Mouse (Mus musculus) liver, embryonic 12.5 days (tissue): ENCODE data around the gene Dio1. TPM values are rescaled to one million over a fixed set of nuclear protein-coding genes. Genes with fewer than 3 reads are reported as not detected.
A peak's percentile ranks its signal among the peaks of the same experiment; 100 is the strongest.

ENCODE experiments used
- ATAC-seq: fragments of 200-750 bp; cut with Nextera tagmentation; 2 replicates; pipeline ENCODE4 v1.8.0; 2017; ENCODE audit warnings: moderate number of reproducible peaks, mild to moderate bottlenecking, moderate library complexity
- H3K27ac ChIP-seq: fragments of 300-500 bp; sonication (generic); 2 replicates; pipeline ENCODE4 v1.5.1; 2016; ENCODE audit warnings: mild to moderate bottlenecking
- H3K27me3 ChIP-seq: fragments of 300-500 bp; sonication (generic); replicated peaks from 2 replicates; pipeline ENCODE4 v1.6.1; 2016; ENCODE audit warnings: mild to moderate bottlenecking, moderate library complexity
- H3K36me3 ChIP-seq: fragments of 300-500 bp; sonication (generic); 2 replicates; pipeline ENCODE4 v1.6.1; 2016; ENCODE audit warnings: mild to moderate bottlenecking, moderate library complexity
- H3K4me1 ChIP-seq: fragments of 300-500 bp; sonication (generic); 2 replicates; pipeline ENCODE4 v1.6.1; 2016
- H3K4me2 ChIP-seq: fragments of 300-500 bp; sonication (generic); 2 replicates; pipeline ENCODE4 v1.6.1; 2016; ENCODE audit warnings: mild to moderate bottlenecking, moderate library complexity
- H3K4me3 ChIP-seq: fragments of 300-500 bp; sonication (generic); 2 replicates; pipeline ENCODE4 v1.5.1; 2016; ENCODE audit warnings: mild to moderate bottlenecking, moderate library complexity
- H3K9ac ChIP-seq: fragments of 300-500 bp; sonication (generic); 2 replicates; pipeline ENCODE4 v1.6.1; 2016; ENCODE audit warnings: mild to moderate bottlenecking, moderate library complexity
- H3K9me3 ChIP-seq: fragments of 300-500 bp; sonication (generic); replicated peaks from 2 replicates; pipeline ENCODE4 v1.6.1; 2016; ENCODE audit warnings: mild to moderate bottlenecking, moderate library complexity
- WGBS: fragments of 180-500 bp; shearing (Covaris S2); methylation state at CpG from one replicate; pipeline ENCODE4 v1.1.7; 2016; ENCODE audit not compliant: insufficient replicate concordance; 5-methylcytosine and 5-hydroxymethylcytosine counted together
- polyA plus RNA-seq: library from polyadenylated mRNA; unstranded; fragments of >200 nt; fragmentation: Nextera tagmentation; extraction: Ambion mirVana; gene quantifications from 2 replicates; pipeline ENCODE4 v1.2.1, GENCODE M21; 2016

The Dio1 gene
- not detected in 2 replicates for polyA plus RNA-seq

DNA sequence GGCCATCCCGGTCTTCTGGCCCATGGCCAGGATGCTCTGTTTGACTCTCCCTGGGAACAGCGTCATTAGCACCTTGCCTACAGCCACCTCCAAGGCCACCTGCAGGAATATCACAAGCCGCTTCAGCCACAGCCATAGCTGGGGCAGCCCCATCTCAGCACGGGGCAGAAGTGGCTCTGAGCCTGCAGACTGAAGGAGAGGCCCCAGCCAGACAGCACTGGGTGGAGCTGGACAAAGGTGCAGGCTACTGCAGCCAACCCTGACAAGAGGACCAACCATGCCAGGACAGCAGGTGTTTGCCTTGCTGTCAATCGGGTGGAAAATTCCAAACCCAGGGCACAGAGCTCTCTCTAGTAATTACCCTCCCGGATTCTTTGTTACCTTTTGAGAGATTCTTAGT lies at the start of gene Dio1:
TSS of gene Dio1 (minus strand) at position 204 of the 400 bp plus-strand sequence.
- Histone ChIP-seq H3K9me3 (no peaks in the 10 kb centered on the region), H3K27ac (no peak within 1 kb of the TSS), H3K4me3 (no peak within 1 kb of the TSS), H3K9ac (no peak within 1 kb of the TSS), H3K4me1 (peaks cover 10% of the 10 kb centered on the region), H3K36me3 (no peaks in the 10 kb centered on the region), H3K4me2 (no peak within 1 kb of the TSS), H3K27me3 (peaks cover 30% of the 10 kb centered on the region)
- WGBS, result 43% methylated on average over 6 of the region's 6 CpGs
- no peak for ATAC-seq

GRCm38 (mm10) chr4:107354543-107354942 lies 47.6 kb upstream of the Dio1 start:
- H3K4me1 ChIP-seq, result peaks cover 19% of the 10 kb centered on the region
- H3K27me3 ChIP-seq, result no peaks in the 10 kb centered on the region
- no peak overlapping the region for H3K4me3 ChIP-seq
- no peaks in the 10 kb centered on the region for H3K9me3 ChIP-seq
- no peak overlapping the region for H3K27ac ChIP-seq
- H3K4me2 ChIP-seq, result no peak overlapping the region
- H3K9ac ChIP-seq, result no peak overlapping the region
- no peak for ATAC-seq
- H3K36me3 ChIP-seq, result peaks cover 9% of the 10 kb centered on the region; the same call in 1 of the 2 replicates
- 64% methylated on average over 4 of the region's 4 CpGs for WGBS

DNA sequence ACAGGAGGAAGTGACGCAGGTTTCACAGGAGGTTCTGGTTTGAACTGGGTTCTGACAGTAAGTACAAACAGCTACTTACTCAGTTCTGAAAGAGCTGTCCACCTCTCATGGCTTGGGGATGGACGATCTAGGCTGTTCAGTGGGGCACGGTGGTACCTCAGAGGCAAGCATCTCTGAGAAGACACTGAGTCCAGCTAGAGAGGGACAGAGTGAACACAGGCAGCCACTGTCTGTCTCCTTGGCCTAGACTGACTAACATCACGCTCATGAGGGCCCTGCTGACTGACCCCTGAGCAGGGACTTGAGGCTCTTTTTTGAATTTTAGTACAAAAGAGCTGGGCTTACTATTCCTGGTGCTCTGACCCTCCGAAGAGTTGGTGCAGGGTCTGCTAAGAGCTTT lies 47.2 kb upstream of the Dio1 start:
- Histone ChIP-seq H3K4me3 (no peak overlapping the region), H3K9me3 (no peaks in the 10 kb centered on the region), H3K4me2 (no peak overlapping the region), H3K27ac (no peak overlapping the region), H3K36me3 (peaks cover 9% of the 10 kb centered on the region; the same call in 1 of the 2 replicates), H3K9ac (no peak overlapping the region), H3K27me3 (no peaks in the 10 kb centered on the region), H3K4me1 (peaks cover 17% of the 10 kb centered on the region)
- no peak for ATAC-seq
- WGBS, result 84% methylated on average over 5 of the region's 5 CpGs

DNA sequence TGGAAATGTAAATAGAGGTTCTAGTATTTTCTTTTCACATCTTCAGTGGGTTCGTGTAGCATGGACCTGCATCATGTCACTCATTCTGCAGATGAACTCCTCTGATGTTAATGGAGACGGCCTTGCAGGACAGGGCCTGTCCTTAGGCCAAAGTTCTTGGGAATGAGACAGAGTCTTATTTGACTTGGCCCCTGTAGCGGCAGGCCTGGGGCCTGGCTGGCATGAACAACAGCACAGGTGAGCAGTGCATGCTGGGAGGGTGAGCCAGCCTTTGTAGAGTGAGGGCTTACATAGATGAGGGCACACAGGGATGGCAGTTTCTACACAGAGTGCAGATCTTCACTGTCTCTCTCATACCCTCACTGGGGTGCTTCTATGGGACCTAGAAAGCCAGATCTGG lies 46.6 kb upstream of the Dio1 start:
- Histone ChIP-seq H3K27ac (no peak overlapping the region), H3K4me1 (peaks cover 19% of the 10 kb centered on the region), H3K36me3 (peaks cover 9% of the 10 kb centered on the region; the same call in 1 of the 2 replicates), H3K9me3 (no peaks in the 10 kb centered on the region), H3K4me3 (no peak overlapping the region), H3K4me2 (no peak overlapping the region), H3K9ac (no peak overlapping the region), H3K27me3 (no peaks in the 10 kb centered on the region)
- ATAC-seq, result no peak
- WGBS, result 65% methylated on average over 3 of the region's 3 CpGs

DNA sequence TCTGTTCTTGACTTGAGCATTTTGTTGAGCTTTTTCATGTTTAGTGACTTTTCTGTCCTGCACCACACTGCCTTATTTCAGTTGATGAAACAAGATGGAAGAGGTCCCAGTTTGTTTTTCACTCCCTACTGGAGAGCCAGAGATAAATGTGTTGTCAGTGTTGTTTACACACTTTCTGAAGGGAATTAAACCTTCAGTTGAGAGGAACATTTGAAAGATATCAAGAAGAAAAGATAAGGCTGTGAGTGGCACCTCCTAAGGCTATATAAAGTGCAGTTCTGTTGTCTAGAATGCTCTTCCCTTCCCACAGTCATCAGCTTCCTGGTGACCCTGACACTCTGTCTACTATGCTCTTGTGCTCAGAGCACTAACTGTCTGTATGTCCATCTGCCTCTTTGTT lies 44.4 kb upstream of the Dio1 start:
- Histone ChIP-seq H3K27me3 (no peaks in the 10 kb centered on the region), H3K4me1 (peaks cover 22% of the 10 kb centered on the region), H3K4me2 (no peak overlapping the region), H3K36me3 (peaks cover 11% of the 10 kb centered on the region; the same call in 1 of the 2 replicates), H3K4me3 (no peak overlapping the region), H3K27ac (no peak overlapping the region), H3K9ac (no peak overlapping the region), H3K9me3 (no peaks in the 10 kb centered on the region)
- no peak for ATAC-seq

DNA sequence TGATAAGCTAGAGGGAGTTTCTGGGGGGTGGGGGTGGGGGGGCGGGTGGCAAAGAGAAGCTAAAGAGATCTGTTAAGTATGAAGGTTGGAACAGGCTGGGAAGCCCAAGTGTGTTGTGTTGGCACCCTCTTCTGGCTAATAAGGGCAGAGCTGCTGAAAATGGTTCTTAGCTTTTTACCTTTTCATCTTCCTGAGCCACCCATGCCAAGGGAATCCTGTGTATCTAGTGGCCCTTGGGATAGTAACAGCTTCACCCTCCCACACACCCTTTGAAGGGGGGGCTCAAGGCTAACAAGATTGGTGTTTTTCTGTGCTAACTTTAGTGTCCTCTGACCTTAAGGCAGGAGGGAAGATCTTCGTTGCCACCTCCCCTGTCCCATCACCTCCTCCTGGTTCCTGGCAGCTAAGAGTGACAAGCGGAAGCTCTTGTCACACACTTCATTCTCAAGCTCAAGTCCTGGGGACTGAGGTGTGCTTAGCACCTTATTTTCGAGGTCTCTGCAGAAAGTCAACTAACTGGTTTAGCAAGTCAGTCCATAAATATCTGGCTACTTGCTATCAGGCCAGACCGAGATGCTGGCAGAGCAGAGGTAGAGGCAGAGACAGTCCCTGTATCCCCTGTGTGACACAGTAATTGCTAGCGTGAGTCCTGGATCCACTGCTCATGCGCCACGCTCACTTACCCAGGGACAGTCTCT lies 42.5 kb upstream of the Dio1 start:
- no peaks in the 10 kb centered on the region for H3K27me3 ChIP-seq
- H3K9ac ChIP-seq, result 0 out of 2 replicates have a peak overlapping the region, but pooled peaks have one; percentile 6
- no peak overlapping the region for H3K4me3 ChIP-seq
- H3K4me1 ChIP-seq, result peaks cover 22% of the 10 kb centered on the region
- no peak overlapping the region for H3K27ac ChIP-seq
- H3K9me3 ChIP-seq, result no peaks in the 10 kb centered on the region
- 58% methylated on average over 8 of the region's 8 CpGs for WGBS
- ATAC-seq, result no peak
- H3K36me3 ChIP-seq, result peaks cover 20% of the 10 kb centered on the region; the same call in 1 of the 2 replicates
- no peak overlapping the region for H3K4me2 ChIP-seq

DNA sequence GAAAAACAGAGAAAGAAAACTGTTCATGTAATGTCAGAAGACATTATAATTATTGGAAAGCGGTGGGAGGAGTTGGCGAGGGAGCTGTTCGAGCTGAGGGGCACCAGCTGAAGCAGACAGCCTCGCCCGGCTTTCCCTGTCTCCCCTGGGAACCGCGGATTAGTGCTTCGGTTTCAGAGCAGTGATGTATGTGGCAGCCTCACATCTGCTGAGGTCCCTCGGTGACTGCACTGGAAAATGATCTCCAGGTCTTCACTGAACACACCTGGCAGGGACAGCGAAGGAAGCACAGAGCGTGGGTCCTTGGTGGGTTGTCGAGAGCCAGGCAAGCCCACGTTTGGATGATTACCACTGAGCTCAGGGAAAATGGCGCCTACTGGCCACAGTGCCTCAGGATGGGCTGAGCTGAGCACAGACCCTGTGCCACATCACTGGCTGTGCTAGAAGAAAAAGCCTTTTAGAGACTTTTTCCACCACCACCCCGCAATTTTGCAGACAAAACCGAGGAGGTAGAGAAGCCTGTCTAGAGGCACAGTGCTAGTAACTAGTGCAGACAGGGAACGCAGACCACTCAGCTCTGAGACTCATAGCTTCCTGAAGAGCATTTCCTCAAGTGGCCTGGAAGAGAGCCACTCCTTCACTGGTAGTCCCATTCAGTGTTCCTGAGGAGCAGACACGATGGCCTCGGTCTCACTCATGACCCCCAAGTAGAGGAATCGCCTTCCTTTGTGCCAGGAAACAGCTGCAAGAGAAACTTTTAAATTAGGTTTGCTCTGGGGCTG lies 41.8 kb upstream of the Dio1 start:
- Histone ChIP-seq H3K4me2 (no peak overlapping the region), H3K27ac (no peak overlapping the region), H3K36me3 (peaks cover 22% of the 10 kb centered on the region; the same call in 1 of the 2 replicates), H3K9me3 (no peaks in the 10 kb centered on the region), H3K4me1 (peaks cover 22% of the 10 kb centered on the region), H3K9ac (0 out of 2 replicates have a peak overlapping the region, but pooled peaks have one; percentile 6), H3K27me3 (no peaks in the 10 kb centered on the region), H3K4me3 (no peak overlapping the region)
- no peak for ATAC-seq
- 71% methylated on average over 20 of the region's 20 CpGs for WGBS

- Histone ChIP-seq H3K27me3 (no peaks in the 10 kb centered on the region), H3K4me2 (no peak overlapping the region), H3K4me3 (no peak overlapping the region), H3K9me3 (no peaks in the 10 kb centered on the region), H3K4me1 (peaks cover 22% of the 10 kb centered on the region), H3K9ac (no peak overlapping the region), H3K36me3 (peaks cover 27% of the 10 kb centered on the region; the same call in 1 of the 2 replicates), H3K27ac (no peak overlapping the region)
- ATAC-seq, result no peak
- WGBS, result 74% methylated on average over 6 of the region's 6 CpGs
Observed at GRCm38 (mm10) chr4:107347221-107347620, 40.3 kb upstream of the Dio1 start.

GRCm38 (mm10) chr4:107344612-107345011 lies 37.6 kb upstream of the Dio1 start:
- ATAC-seq, result no peak
- Histone ChIP-seq H3K9ac (no peak overlapping the region), H3K4me1 (peaks cover 10% of the 10 kb centered on the region; the same call in 1 of the 2 replicates), H3K4me3 (no peak overlapping the region), H3K36me3 (peaks cover 19% of the 10 kb centered on the region; the same call in 1 of the 2 replicates), H3K4me2 (no peak overlapping the region), H3K27ac (no peak overlapping the region), H3K27me3 (no peaks in the 10 kb centered on the region), H3K9me3 (no peaks in the 10 kb centered on the region)
- WGBS, result 83% methylated on average over 7 of the region's 7 CpGs

- H3K9ac ChIP-seq, result no peak overlapping the region
- no peak overlapping the region for H3K4me3 ChIP-seq
- no peak for ATAC-seq
- H3K27me3 ChIP-seq, result no peaks in the 10 kb centered on the region
- 84% methylated on average over 5 of the region's 5 CpGs for WGBS
- H3K9me3 ChIP-seq, result no peaks in the 10 kb centered on the region
- H3K36me3 ChIP-seq, result peaks cover 22% of the 10 kb centered on the region; the same call in 1 of the 2 replicates
- H3K4me1 ChIP-seq, result no peaks in the 10 kb centered on the region
- no peak overlapping the region for H3K4me2 ChIP-seq
- no peak overlapping the region for H3K27ac ChIP-seq
Observed at GRCm38 (mm10) chr4:107341354-107341753, 34.4 kb upstream of the Dio1 start.

- no peak overlapping the region for H3K4me2 ChIP-seq
- no peaks in the 10 kb centered on the region for H3K27me3 ChIP-seq
- no peak for ATAC-seq
- H3K27ac ChIP-seq, result no peak overlapping the region
- H3K4me3 ChIP-seq, result no peak overlapping the region
- H3K4me1 ChIP-seq, result no peaks in the 10 kb centered on the region
- H3K9me3 ChIP-seq, result no peaks in the 10 kb centered on the region
- WGBS, result 81% methylated on average over 5 of the region's 5 CpGs
- peaks cover 15% of the 10 kb centered on the region; the same call in 1 of the 2 replicates for H3K36me3 ChIP-seq
- no peak overlapping the region for H3K9ac ChIP-seq
Observed at GRCm38 (mm10) chr4:107337455-107337854, 30.5 kb upstream of the Dio1 start.

DNA sequence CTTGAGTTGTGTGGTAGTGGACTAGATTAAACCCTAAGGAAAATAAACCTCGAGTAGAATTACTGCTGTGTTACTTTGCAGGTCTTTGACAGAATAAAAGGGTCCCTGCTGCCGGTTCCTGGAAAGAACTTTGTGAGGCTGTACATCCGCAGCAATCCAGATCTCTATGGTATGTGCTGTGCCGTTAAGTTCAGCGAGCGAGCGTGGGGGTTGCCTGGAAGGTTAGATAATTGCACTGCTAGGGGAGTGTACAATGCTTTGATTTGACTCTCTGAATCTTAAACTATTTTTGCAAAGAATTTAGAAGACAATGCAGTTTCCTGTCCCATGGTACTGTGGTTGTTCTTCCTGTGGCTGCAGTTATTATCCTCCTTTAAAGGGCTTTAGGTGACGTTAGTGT lies 29.4 kb upstream of the Dio1 start:
- WGBS, result 75% methylated on average over 8 of the region's 8 CpGs
- Histone ChIP-seq H3K4me1 (no peaks in the 10 kb centered on the region), H3K27ac (no peak overlapping the region), H3K4me2 (no peak overlapping the region), H3K9me3 (no peaks in the 10 kb centered on the region), H3K27me3 (no peaks in the 10 kb centered on the region), H3K9ac (no peak overlapping the region), H3K36me3 (peaks cover 12% of the 10 kb centered on the region; the same call in 1 of the 2 replicates), H3K4me3 (no peak overlapping the region)
- ATAC-seq, result no peak
